Mouse (Mus musculus): ENCODE data around the gene Gm36864.
"Not testable (repeated sequence)": the region's sequence is repeated elsewhere in the genome, so short reads cannot be mapped to it uniquely, and the experiment has no call there.

Gene Gm36864

DNA sequence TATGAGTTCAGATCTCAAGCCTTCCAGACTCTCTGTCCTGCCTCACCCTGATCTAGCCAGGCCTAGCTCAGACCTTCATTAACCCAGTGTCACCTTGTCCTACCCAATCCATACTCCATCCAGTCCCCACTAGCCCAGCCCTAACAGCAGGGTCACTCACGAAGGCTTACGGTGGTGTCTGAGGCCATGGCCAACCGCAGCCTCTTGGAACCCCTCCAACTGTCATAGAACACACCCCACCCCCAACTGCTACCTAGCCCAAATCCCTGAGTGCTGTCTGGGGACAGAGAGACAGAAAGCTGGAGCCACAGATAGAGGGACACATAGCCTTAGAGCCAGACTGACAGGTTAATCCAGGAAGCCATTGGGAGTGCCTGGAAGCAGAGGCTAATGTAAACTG is at the start of gene Gm36864:
TSS of gene Gm36864 (plus strand) at position 269 of the 400 bp plus-strand sequence.
- DNase-seq (ENCODE audit: low spot score) = no peak

DNA sequence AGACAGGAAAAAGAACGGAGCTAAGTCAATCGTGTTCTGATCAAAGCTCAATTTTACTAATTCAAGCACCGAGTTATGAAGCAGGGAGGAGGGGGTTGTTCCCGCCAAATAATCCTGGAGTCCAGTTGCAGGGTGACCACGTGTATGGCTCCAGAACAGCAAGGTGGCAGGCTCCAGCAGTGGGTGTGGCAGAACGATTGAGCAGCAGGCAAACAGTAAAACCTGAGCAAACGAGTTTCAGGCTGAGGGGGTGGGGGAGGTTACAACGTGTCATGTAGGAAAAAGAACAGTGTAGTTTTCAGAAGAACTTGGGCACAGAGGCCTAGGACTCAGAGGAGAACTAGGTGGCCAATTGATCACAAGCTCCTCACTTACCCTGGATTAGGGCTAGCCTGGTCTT is 49.5 kb upstream of the Gm36864 start:
- DNase-seq (ENCODE audit: low spot score) = not testable (repeated sequence)

- DNase-seq (ENCODE audit: low spot score) = not testable (repeated sequence)
These were observed 48.0 kb upstream of the Gm36864 start, which contains the start of gene Klk1b24 for GRCm38 (mm10) chr7:44187936-44188335. Gene Klk1b24 (plus strand): TSS chr7:44188236.

DNA sequence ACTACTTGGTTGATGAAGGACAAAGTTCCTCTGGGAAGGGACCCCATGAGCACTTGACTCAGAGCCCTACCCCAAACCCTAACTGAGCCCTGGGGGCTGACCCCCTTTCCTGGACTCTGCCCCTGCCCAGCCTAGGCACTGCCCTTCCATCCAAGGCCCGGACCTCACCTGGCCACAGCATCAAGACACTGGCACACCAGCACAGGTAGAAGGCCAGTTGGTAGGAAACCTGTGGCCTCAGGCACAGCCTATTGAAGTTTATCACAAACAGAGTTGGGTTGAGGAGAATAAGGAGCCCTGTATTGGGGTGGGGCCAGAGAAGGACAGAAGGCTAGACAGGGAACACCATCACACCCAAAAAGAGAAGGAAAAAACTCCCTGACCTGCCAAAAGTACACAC is 42.5 kb upstream of the Gm36864 start:
- not testable (repeated sequence) for DNase-seq (ENCODE audit: low spot score)

DNA sequence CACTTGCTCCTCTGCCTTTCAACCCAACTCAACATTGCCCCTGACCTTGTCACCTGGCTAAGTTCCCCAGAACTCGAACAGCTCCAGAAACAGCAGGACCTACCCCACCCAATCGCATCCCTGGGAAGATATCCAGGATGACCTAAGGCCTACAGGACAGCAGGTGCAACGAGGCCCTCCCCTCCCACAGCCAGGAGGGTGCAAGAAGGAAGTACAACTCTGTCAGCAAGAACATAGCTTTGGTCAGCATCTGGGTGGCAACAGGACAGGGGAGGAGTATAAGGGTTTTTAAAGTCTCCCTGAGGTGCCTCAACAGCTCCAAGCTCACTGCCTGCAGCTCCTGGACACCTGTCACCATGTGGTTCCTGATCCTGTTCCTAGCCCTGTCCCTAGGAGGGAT is 38.1 kb upstream of the Gm36864 start, which contains the start of gene Klk1b3:
TSS of gene Klk1b3 (plus strand) at position 301 of the 400 bp plus-strand sequence.
- no peak for DNase-seq (ENCODE audit: low spot score)

DNA sequence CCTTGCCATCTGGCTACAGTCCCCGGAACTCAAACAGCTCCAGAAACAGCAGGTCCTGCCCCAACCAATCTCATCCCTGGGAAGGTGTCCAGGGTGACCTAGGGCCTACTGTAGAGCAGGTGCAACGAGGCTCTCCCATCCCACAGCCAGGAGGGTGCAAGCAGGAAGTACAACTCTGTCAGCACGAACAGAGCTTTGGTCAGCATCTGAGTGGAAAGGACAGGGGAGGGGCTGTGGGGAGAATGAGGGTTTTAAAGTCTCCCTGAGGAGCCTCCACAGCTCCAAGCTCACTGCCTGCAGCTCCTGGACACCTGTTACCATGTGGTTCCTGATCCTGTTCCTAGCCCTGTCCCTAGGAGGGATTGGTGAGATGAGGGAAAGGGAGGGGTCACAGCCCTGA is 28.8 kb upstream of the Gm36864 start, which contains the start of gene Klk1b4:
TSS of gene Klk1b4 (plus strand) at position 301 of the 400 bp plus-strand sequence.
- not testable (repeated sequence) for DNase-seq (ENCODE audit: low spot score)

DNA sequence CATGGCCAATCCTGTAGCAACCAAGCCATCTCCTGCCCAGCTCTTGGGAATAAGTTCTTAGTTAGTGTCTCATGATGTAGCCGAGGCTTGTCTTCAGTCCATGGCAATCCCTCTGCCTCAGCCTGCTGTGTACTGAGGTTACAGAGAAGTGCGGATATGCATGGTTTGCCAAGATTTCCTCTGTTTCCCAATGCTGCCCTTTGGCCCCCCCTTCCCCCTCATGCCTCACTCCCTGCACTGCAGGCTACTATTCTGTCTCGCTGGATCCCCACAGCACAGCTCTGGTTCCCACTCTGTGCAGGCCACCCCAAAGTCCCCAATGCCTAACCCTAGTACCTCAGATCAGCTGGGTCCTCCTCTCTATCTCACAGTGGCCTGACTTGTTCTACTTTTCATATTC is 27.7 kb upstream of the Gm36864 start:
- no peak for DNase-seq (ENCODE audit: low spot score)

- no peak for DNase-seq (ENCODE audit: low spot score)
These were observed 20.3 kb upstream of the Gm36864 start, which contains the start of gene Klk1b5 for GRCm38 (mm10) chr7:44215645-44216044. Gene Klk1b5 (plus strand): TSS chr7:44215945.

DNA sequence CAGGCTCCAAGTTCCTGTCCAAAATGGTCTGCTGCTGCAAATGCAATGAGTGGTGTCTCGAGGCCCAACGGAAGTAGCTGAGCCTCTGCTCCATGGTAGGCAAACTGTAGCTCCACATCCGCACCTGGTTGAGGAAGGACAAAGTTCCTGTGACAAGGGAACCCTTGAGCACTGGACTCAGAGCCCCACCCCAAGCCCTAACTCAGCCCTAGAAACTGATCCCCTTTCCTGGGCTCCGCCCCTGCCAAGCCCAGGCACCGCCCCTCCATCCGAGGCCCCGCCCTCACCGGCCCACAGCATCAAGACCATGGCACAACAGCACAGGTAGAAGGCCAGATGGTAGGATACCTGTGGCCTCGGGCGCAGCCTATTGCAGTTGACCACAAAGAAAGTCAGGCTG is 14.4 kb upstream of the Gm36864 start:
- DNase-seq (ENCODE audit: low spot score) = not testable (repeated sequence)

DNA sequence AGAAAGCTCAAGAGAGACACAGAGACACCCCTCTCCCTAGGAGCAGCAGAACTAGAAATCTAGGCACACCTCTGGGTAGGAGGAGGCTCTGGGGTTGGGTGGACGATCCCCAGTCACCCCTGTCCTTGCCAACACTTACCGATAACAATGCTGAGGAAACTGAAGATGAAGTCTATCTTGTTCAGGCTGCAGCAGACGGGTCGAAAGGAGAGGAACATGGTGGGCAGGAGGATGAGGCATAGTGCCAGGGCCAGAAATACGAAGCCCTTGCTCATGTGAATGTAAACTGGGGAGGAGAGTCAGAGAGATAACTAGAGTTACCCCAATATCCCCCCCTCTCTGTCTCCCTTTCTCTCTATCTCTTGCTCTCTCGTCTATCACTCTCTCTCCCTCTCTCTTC is 13.6 kb upstream of the Gm36864 start:
- DNase-seq (ENCODE audit: low spot score) = not testable (repeated sequence)

DNA sequence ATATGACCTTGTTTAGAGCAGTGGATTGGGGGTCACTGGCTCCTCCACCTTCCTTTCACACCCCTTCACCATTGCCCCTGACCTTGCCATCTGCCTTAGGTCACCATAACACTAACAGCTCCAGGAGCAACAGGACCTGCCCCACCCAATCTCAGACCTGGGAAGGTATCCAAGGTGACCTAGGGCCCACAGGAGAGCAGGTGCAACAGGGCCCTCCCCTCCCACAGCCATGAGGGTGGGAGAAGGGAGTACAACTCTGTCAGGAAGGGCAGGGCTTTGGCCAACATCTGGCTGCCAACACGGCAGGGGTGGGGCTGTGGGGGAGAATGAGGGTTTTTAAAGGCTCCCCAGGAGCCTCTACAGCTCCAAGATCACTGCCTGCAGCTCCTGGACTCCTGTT is 10.9 kb upstream of the Gm36864 start, which contains the start of gene Klk1:
TSS of gene Klk1 (plus strand) at position 285 of the 400 bp plus-strand sequence.
- DNase-seq (ENCODE audit: low spot score) = no peak

GRCm38 (mm10) chr7:44239913-44240312 is 3.9 kb downstream of the Gm36864 start:
- no peak for DNase-seq (ENCODE audit: low spot score)

DNA sequence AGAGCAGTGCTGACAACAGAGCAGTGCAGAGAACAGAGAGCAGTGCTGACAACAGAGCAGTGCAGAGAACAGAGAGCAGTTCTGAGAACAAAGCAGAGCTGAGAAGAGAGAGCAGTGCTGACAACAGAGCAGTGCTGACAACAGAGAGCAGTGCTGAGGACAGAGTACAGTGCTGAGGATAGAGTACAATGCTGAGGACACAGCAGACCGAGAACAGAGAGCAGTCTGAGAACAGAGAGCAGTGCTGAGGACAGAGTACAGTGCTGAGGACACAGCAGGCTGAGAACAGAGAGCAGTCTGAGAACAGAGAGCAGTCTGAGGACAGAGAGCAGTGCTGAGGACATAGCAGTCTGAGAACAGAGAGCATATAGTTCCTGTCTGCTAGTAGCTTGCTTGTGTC is 4.7 kb downstream of the Gm36864 start:
- no peak for DNase-seq (ENCODE audit: low spot score)

GRCm38 (mm10) chr7:44241163-44241562 is 5.2 kb downstream of the Gm36864 start:
- DNase-seq (ENCODE audit: low spot score) = no peak

- DNase-seq (ENCODE audit: low spot score) = no peak
These were observed 8.1 kb downstream of the Gm36864 start for GRCm38 (mm10) chr7:44244080-44244479.

DNA sequence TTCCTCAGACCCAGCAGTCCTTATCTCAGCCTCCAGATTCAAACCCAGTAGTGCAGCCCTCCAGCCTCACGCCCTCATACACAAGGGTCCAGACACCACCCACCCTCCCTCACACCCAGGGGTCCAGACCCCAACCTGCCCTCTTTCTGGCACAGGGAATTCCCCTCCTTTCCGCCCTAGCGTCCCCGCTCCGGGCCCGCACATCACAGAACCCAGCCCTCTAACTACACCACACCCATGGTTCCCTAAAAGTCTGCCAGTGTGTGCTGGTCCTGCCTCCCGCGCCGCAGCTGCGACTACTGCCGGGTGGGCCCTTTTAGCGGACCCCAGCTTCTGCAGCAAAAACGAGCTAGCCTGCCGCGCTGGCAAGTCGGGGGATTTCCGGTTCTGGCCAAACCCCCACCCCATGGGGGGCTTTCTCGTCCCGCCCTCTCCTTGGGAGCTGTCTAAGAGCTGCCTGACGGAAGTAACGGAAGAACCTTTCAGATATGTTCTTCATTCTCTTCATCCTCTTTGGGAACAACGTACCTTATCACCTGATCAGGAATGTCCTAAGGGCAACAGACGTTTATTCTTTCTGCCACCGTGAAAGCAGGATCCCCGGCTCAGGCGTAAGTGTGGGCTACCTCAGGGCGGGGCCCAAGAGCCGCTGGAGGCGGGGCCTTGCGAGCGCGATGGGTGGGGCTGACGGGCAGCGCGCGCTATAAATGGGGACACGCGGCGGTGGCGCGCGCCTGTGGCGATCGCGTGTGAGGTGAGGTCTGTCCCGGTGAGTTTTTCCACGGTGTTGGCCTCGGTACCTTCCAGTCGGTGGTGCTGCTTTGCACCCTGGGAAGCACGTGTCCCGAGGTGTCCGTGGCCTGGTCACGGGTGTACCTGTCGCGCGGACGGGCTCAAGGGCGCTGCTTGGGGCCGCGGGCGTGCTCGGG is 10.3 kb downstream of the Gm36864 start, which contains the start of the genes 1700028J19Rik and 2410002F23Rik:
TSS of gene 1700028J19Rik (minus strand) at position 641 of the 929 bp plus-strand sequence.
TSS of gene 2410002F23Rik (plus strand) at position 668 of the 929 bp plus-strand sequence.
- DNase-seq (ENCODE audit: low spot score) = peak; percentile 88

- peak; percentile 59 for DNase-seq (ENCODE audit: low spot score)
These were observed 11.1 kb downstream of the Gm36864 start for GRCm38 (mm10) chr7:44246984-44247470.

GRCm38 (mm10) chr7:44247971-44248370 is 12.0 kb downstream of the Gm36864 start:
- no peak for DNase-seq (ENCODE audit: low spot score)

DNA sequence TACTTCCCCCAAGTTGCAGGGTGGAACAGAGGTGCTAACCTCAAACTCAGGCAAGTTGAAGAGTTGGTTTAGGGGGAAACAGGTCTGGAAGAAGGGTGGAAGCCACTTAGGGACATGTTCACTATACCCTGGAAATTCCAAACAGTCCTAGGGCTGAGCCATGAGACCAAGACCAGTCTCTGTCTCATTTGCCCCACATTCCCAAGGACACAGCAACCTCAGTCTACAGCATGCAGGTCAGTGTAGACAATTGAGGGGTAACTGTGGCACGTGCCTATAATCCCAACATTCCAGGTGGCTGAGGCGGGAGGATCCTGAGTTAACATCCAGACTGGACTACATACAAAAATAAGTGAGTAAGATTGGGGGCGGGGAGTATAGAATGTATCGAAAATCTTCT is 13.3 kb downstream of the Gm36864 start:
- DNase-seq (ENCODE audit: low spot score) = no peak

GRCm38 (mm10) chr7:44250732-44251275 is 14.8 kb downstream of the Gm36864 start:
- not testable (repeated sequence) for DNase-seq (ENCODE audit: low spot score)

- no peak for DNase-seq (ENCODE audit: low spot score)
These were observed 17.1 kb downstream of the Gm36864 start for GRCm38 (mm10) chr7:44253023-44253616.

- no peak for DNase-seq (ENCODE audit: low spot score)
These were observed 19.0 kb downstream of the Gm36864 start for GRCm38 (mm10) chr7:44254930-44255329.

All from T-cell, adult 2 months (primary cell).